Mouse (Mus musculus) stomach, embryonic 16.5 days (tissue): ENCODE results near the gene Maml3. TPM values are rescaled to one million over a fixed set of nuclear protein-coding genes. Genes with fewer than 3 reads are reported as not detected.

Experiments used
- ATAC-seq: fragments of 200-750 bp; cut with Nextera tagmentation; 2 replicates; pipeline ENCODE4 v1.8.0; 2017; ENCODE audit warnings: moderate number of reproducible peaks, moderate TSS enrichment; ENCODE audit not compliant: insufficient read depth, low FRiP score
- H3K27ac ChIP-seq: fragments of 300-500 bp; sonication (generic); 2 replicates; pipeline ENCODE4 v1.5.1; 2014; ENCODE audit warnings: low read length
- H3K27me3 ChIP-seq: fragments of 300-500 bp; sonication (generic); 2 replicates; pipeline ENCODE4 v1.6.1; 2014; ENCODE audit warnings: low read length, control low read depth, mixed read lengths; ENCODE audit not compliant: control insufficient read depth, insufficient read depth
- H3K36me3 ChIP-seq: fragments of 300-500 bp; sonication (generic); 2 replicates; pipeline ENCODE4 v1.6.1; 2014; ENCODE audit warnings: low read length; ENCODE audit not compliant: control insufficient read depth, insufficient read depth
- H3K4me1 ChIP-seq: fragments of 300-500 bp; sonication (generic); 2 replicates; pipeline ENCODE4 v1.6.1; 2014; ENCODE audit warnings: low read length, control low read depth, mixed read lengths; ENCODE audit not compliant: control insufficient read depth, insufficient read depth
- H3K4me2 ChIP-seq: fragments of 300-500 bp; sonication (generic); 2 replicates; pipeline ENCODE4 v1.6.1; 2014; ENCODE audit warnings: low read depth, low read length, mixed read lengths
- H3K4me3 ChIP-seq: fragments of 300-500 bp; sonication (generic); replicated peaks from 2 replicates; pipeline ENCODE4 v1.5.1; 2014; ENCODE audit warnings: mild to moderate bottlenecking, low read length
- H3K9ac ChIP-seq: fragments of 300-500 bp; sonication (generic); 2 replicates; pipeline ENCODE4 v1.6.1; 2014; ENCODE audit warnings: low read length
- H3K9me3 ChIP-seq: fragments of 300-500 bp; sonication (generic); replicated peaks from 2 replicates; pipeline ENCODE4 v1.6.1; 2016; ENCODE audit warnings: low read length, control low read depth; ENCODE audit not compliant: control insufficient read depth
- WGBS: fragments of 180-500 bp; shearing (Covaris S2); extraction: QIAGEN DNeasy Blood & Tissue Kit; methylation state at CpG from one replicate; pipeline ENCODE4 v1.1.7; 2014; 5-methylcytosine and 5-hydroxymethylcytosine counted together
- polyA plus RNA-seq: library from polyadenylated mRNA; unstranded; fragments of >200 nt; fragmentation: Nextera tagmentation; extraction: Ambion mirVana; gene quantifications from 2 replicates; pipeline ENCODE4 v1.2.1, GENCODE M21; 2015

Maml3 gene
- polyA plus RNA-seq, 1 experiment from 2014 or later: 5.0 TPM

DNA sequence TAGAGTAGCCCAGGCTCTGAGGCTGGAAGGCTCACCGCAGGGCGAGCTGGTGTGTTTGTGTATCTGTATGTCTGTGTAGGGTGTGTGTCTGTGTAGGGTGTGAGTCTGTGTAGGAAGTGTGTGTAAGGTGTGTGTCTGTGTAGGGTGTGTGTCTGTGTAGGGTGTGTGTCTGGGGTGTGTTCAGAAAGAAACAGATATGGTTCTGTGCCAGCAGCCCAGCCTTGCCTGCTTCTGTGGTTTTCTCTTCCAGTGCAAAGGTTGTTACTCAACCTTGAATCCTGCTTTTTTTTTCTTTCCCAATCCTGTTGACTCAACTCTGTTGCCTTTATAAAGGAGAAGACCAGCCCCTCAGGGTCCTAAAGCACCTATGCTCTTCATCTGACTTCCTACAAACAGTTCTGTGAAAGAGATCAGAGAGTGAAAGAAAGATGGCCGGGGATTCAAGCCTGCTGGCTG lies 444.0 kb downstream of the Maml3 start:
- Histone ChIP-seq H3K4me2 (peak overlapping the region; percentile 38), H3K9ac (0 out of 2 replicates have a peak overlapping the region, but pooled peaks have one; percentile 13), H3K27ac (peak overlapping the region; percentile 85), H3K4me3 (peak overlapping the region; percentile 31), H3K9me3 (no peaks in the 10 kb centered on the region), H3K27me3 (no peaks in the 10 kb centered on the region), H3K36me3 (no peaks in the 10 kb centered on the region), H3K4me1 (peaks cover 14% of the 10 kb centered on the region; the same call in 1 of the 2 replicates)
- 60% methylated on average over 3 of the region's 3 CpGs for WGBS
- ATAC-seq: peak; percentile 85

DNA sequence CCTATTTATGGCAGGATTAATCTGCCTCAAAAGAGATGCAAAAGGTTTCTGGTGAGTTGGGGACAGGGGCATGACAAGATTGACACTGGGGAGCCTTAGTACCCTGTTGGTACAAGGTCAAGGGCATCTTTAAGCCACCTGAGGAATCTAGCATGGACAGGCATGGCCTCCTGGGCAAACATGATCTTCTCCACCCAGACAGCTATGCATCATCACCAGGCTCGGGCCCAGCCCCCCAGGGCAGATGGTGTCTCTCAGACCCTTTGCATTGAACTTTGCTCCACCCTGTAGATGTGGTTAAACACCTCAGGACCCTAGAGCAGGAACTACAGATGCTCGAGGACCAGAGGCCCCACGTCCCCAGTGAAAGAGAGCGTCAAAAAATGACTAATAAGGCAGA lies 444.8 kb downstream of the Maml3 start, which contains the start of gene Mgst2:
Gene Mgst2, plus strand, starts transcription at position 301 of the 400 bp plus-strand sequence.
- peak within 1 kb of the TSS; percentile 85 for H3K27ac ChIP-seq
- peaks cover 10% of the 10 kb centered on the region; the same call in 1 of the 2 replicates for H3K4me1 ChIP-seq
- no peaks in the 10 kb centered on the region for H3K27me3 ChIP-seq
- ATAC-seq: no peak
- H3K9me3 ChIP-seq: no peaks in the 10 kb centered on the region
- 29% methylated on average over 4 of the region's 4 CpGs for WGBS
- H3K4me2 ChIP-seq: peak within 1 kb of the TSS; percentile 38
- peak within 1 kb of the TSS; percentile 31 for H3K4me3 ChIP-seq
- H3K36me3 ChIP-seq: no peaks in the 10 kb centered on the region
- 0 out of 2 replicates have a peak within 1 kb of the TSS, but pooled peaks have one; percentile 13 for H3K9ac ChIP-seq

DNA sequence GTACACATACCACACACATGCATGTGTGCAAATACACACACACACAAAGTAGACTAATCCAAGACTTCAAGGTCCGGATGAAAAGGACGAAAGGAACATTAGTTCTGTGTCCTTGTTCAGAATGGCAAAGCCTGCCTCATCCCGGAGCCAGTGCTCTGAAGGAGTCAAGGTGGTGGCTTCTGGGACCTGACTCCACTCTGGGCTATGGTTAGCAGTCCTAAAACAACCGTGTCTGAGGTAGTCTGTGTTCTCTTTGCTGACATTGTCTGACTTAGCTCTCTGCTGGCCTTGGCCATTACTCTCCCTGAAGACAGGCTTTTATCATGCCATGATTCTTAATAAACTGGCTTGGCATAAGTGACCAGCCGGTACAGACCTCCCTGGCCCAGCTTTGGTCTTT lies 445.5 kb downstream of the Maml3 start:
- H3K36me3 ChIP-seq: no peaks in the 10 kb centered on the region
- H3K27me3 ChIP-seq: no peaks in the 10 kb centered on the region
- WGBS: 80% methylated on average over 5 of the region's 5 CpGs
- no peak overlapping the region for H3K4me3 ChIP-seq
- peaks cover 10% of the 10 kb centered on the region; the same call in 1 of the 2 replicates for H3K4me1 ChIP-seq
- H3K4me2 ChIP-seq: no peak overlapping the region
- ATAC-seq: no peak
- no peak overlapping the region for H3K27ac ChIP-seq
- H3K9me3 ChIP-seq: no peaks in the 10 kb centered on the region
- no peak overlapping the region for H3K9ac ChIP-seq

DNA sequence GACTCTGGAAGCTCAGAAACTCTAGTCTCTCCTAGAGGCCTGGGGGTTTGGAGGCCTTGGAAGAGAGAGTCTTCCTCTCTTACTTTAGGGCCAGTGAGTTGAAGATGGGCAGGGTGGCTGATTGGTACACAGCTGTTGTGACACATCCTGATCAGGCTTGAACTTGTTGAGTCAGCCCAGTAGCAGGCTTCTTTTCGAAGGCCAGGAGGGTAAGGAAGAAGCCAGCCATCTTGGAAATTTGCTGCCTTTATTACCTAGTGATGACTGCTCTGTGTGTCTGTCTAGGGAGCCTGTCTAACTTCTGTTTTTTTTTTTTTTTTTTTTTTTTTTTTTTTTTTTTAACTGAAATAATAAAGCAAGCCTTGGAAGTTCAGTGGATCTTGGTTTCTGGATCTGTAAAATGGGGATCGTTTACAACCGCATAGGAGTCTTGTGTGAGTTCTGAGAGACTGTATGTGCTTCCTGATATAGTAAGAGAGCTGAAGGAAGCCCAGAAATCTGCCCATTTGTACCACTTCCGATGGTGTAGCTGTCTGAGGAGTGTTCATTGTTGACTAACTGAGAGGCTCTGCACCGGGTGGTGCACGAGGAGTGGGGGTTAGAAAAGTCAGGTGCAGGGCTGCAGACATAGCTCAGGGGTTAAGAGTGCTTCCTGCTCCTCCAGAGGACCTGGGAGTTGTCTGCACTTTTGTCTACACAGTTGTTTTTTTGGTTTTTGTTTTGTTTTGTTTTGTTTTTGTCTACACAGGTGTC lies 450.4 kb downstream of the Maml3 start:
- Histone ChIP-seq H3K9me3 (no peaks in the 10 kb centered on the region), H3K4me3 (no peak overlapping the region), H3K4me1 (peaks cover 8% of the 10 kb centered on the region; the same call in 1 of the 2 replicates), H3K27ac (no peak overlapping the region), H3K27me3 (no peaks in the 10 kb centered on the region), H3K9ac (no peak overlapping the region), H3K36me3 (no peaks in the 10 kb centered on the region), H3K4me2 (no peak overlapping the region)
- no peak for ATAC-seq
- 70% methylated on average over 6 of the region's 6 CpGs for WGBS

DNA sequence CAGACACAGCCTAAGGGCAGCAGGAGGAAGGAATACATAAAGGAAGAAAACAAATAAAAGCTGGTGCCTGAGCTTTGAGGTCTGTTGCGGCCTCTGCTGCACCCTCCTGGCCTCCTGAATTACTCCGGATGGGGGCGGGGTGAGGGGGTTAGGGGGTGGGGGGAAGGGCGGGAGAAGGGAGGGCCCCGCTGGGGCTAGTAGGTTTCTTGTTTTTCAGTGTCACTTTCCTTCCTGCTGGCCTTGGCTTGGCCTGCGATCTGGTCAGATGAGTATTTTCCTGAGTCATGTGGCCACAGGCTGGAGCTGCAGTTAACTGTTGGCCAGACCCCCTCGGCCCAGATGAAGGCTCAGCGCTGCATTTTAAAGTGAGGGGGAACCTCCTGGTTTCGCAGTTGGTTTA lies 452.2 kb downstream of the Maml3 start:
- H3K27me3 ChIP-seq: no peaks in the 10 kb centered on the region
- peak overlapping the region; percentile 72 for H3K27ac ChIP-seq
- peaks cover 8% of the 10 kb centered on the region; the same call in 1 of the 2 replicates for H3K4me1 ChIP-seq
- ATAC-seq: peak; percentile 82
- H3K4me3 ChIP-seq: peak overlapping the region; percentile 13
- H3K9ac ChIP-seq: peak overlapping the region; percentile 50
- peak overlapping the region; percentile 51 for H3K4me2 ChIP-seq
- H3K9me3 ChIP-seq: no peaks in the 10 kb centered on the region
- no peaks in the 10 kb centered on the region for H3K36me3 ChIP-seq
- WGBS: 3% methylated on average over 9 of the region's 9 CpGs

DNA sequence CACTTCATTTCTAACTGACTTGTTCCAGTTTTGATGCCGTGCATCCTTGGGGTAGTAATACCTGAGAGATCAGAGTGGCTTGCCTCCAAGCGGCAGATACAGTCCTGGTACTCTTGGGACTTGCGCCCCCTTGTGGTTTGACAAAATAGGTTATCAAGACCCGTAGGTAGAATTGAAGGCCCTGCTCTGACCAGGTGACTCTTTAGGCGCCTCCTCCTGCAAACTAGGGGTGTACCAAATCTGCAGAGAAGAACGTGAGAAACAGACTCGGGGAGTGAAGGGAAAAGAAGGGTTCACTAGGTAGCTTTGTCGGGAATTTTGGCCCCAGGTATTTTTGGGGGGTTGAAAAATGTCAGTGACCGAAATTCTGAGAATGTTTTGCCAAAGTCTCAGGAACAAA lies 452.6 kb downstream of the Maml3 start:
- peak; percentile 80 for ATAC-seq
- Histone ChIP-seq H3K27ac (peak overlapping the region; percentile 72), H3K9ac (peak overlapping the region; percentile 50), H3K9me3 (no peaks in the 10 kb centered on the region), H3K36me3 (no peaks in the 10 kb centered on the region), H3K4me2 (peak overlapping the region; percentile 51), H3K4me1 (peaks cover 8% of the 10 kb centered on the region; the same call in 1 of the 2 replicates), H3K4me3 (peak overlapping the region; percentile 13), H3K27me3 (no peaks in the 10 kb centered on the region)
- 4% methylated on average over 9 of the region's 9 CpGs for WGBS

DNA sequence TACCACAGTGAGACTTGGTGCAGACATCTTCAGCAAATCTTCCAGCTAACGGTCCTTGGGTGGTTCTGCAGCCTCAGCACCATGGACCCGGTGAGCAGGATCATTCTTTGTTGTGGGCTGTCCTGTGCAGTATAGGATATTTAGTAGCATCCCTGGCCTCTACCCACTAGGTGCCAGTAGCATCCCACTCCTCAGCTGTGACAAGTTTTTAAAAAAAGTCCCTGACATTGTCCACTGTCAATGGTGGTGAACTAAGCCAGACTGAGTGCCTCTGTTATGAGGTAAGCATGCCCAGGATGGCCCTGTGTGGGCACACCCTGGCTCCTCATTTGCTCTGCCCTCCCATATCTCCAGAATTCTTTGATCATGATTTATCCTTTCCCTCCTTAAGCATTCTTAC lies 453.7 kb downstream of the Maml3 start:
- Histone ChIP-seq H3K4me1 (peaks cover 8% of the 10 kb centered on the region; the same call in 1 of the 2 replicates), H3K27me3 (no peaks in the 10 kb centered on the region), H3K9ac (no peak overlapping the region), H3K4me3 (no peak overlapping the region), H3K36me3 (no peaks in the 10 kb centered on the region), H3K27ac (no peak overlapping the region), H3K4me2 (no peak overlapping the region), H3K9me3 (no peaks in the 10 kb centered on the region)
- no peak for ATAC-seq
- 70% methylated on average over 2 of the region's 2 CpGs for WGBS

DNA sequence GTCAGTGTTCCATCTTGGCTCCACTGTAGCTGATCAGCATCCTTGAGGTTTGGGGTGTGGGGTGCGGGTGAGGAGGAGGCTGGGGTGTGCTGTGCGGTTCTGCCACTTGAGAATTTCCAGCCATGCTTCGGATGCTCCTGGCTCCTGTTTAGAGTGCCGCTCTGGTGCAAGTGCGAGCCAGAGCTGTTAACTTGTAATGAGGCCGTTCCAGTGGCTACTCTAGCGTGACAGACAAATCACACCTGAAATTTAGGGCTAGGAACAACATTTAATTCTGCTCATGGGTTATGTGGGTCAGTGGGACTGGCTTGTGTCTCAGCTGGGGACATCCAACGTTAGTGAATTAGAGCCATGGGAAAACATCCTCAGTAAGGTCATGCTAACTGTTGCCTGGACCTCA lies 454.9 kb downstream of the Maml3 start:
- ATAC-seq: no peak
- Histone ChIP-seq H3K4me2 (no peak overlapping the region), H3K27me3 (no peaks in the 10 kb centered on the region), H3K27ac (no peak overlapping the region), H3K9me3 (no peaks in the 10 kb centered on the region), H3K36me3 (no peaks in the 10 kb centered on the region), H3K4me3 (no peak overlapping the region), H3K4me1 (peaks cover 8% of the 10 kb centered on the region; the same call in 1 of the 2 replicates), H3K9ac (no peak overlapping the region)
- WGBS: 80% methylated on average over 8 of the region's 8 CpGs

DNA sequence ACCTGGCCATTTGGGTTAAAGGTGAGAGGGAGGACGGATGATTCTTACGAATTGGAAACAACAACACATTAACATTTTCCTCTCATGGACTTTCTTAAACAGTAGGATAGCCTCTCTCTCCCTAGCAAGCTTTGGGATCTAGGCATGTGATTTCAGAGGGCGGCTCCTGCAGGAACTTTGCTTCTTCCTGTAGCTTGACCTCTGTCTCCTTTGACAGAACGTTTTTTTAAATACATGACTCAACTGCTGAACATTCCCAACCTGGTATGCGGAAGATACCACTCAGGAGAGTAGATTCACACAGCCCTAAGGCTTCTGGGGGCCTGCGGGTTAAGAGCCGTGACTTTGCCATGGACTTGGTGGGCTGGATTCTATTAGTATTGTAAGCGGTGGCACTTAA lies 455.4 kb downstream of the Maml3 start:
- ATAC-seq: no peak
- Histone ChIP-seq H3K4me3 (no peak overlapping the region), H3K36me3 (no peaks in the 10 kb centered on the region), H3K27ac (no peak overlapping the region), H3K4me2 (no peak overlapping the region), H3K4me1 (peaks cover 8% of the 10 kb centered on the region; the same call in 1 of the 2 replicates), H3K9ac (no peak overlapping the region), H3K27me3 (no peaks in the 10 kb centered on the region), H3K9me3 (no peaks in the 10 kb centered on the region)
- 64% methylated on average over 8 of the region's 8 CpGs for WGBS
